In the genomic region with DNA sequence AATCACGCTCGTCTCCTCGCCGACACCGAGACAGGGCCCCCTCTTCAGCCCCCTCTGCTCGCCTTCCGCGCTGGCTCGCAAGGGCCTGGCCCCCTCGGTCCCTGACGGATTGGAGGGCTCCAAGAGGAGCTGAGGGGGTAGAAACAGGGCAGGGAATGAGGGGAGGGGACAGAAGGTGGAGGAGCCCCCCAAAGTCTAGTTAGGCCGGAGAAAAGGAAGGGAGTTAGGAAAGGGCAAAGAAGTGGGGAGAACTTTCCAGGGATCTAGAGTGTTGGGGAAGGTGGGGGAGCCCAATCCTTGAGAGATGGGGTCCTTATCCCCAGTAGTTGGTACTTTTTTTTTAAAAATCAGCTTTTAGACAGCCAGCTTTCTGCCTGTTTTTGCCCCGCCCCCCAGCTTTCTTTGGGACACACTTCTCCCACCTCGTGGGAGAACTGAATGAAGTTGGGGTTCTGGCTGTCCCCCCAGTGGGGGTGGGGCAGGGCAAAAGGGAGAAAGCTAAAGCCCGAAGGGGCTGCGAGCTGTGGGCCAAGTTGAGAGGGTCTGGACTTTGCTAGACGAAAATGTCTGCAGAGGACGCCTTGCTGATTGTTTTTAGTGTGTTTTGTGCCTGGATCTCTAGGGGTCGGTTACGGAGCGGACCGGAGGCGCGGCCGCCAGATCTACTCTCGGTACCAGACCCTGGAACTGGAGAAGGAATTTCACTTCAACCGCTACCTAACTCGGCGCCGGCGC, we compare ENCODE assay signal across 1 mouse cellular context.
TF ChIP-seq lines count a peak whose summit lies in the region.

No protein-coding gene starts in this region.

TF ChIP-seq in MEL, 35 proteins besides CTCF, POLR2A, EP300 and RAD21:
- no peak for TF ChIP-seq ZMIZ1 (IDR thresholded peaks at IDR 0.05; ENCODE audit: low read depth, low read length)
- no peak for TF ChIP-seq NRF1 (IDR thresholded peaks at IDR 0.05; ENCODE audit: insufficient read depth, low read depth, low read length, poor library complexity, severe bottlenecking)
- no peak for TF ChIP-seq JUND (IDR thresholded peaks at IDR 0.05; ENCODE audit: low read depth, low read length)
- TF ChIP-seq MAZ (IDR thresholded peaks at IDR 0.05; ENCODE audit: low read depth, low read length) = no peak
- no peak for TF ChIP-seq SIN3A (IDR thresholded peaks at IDR 0.05; ENCODE audit: low read length)
- no peak for TF ChIP-seq UBTF (IDR thresholded peaks at IDR 0.05; ENCODE audit: borderline replicate concordance, insufficient read depth, low read depth, low read length)
- no peak for TF ChIP-seq CHD1 (IDR thresholded peaks at IDR 0.05; ENCODE audit: low read depth, low read length)
- TF ChIP-seq ELF1 (IDR thresholded peaks at IDR 0.05; ENCODE audit: low read depth, low read length) = no peak
- no peak for TF ChIP-seq ZC3H11A (IDR thresholded peaks at IDR 0.05; ENCODE audit: low read depth, low read length)
- TF ChIP-seq USF1 (IDR thresholded peaks at IDR 0.05; ENCODE audit: low read depth, low read length) = no peak
- TF ChIP-seq GATA1 (IDR thresholded peaks at IDR 0.05; ENCODE audit: low read depth, low read length) = no peak
- no peak for TF ChIP-seq TBP (IDR thresholded peaks at IDR 0.05; ENCODE audit: low read depth, low read length)
- TF ChIP-seq HCFC1 (IDR thresholded peaks at IDR 0.05; ENCODE audit: low read depth, low read length) = no peak
- TF ChIP-seq MYC (IDR thresholded peaks at IDR 0.05; ENCODE audit: low read depth, low read length) = no peak
- no peak for TF ChIP-seq POLR2AphosphoS2 (IDR thresholded peaks at IDR 0.05; ENCODE audit: low read length)
- no peak for TF ChIP-seq MAFK (IDR thresholded peaks at IDR 0.05; ENCODE audit: borderline replicate concordance, low read depth, low read length)
- no peak for TF ChIP-seq ETS1 (IDR thresholded peaks at IDR 0.05; ENCODE audit: low read depth, low read length)
- no peak for TF ChIP-seq ZKSCAN1 (IDR thresholded peaks at IDR 0.05; ENCODE audit: low read depth, low read length)
TF ChIP-seq in MEL: peak in this region for 0.
